Mouse (Mus musculus): ENCODE results near the gene Tmem207. TPM values are rescaled to one million over a fixed set of nuclear protein-coding genes. Genes with fewer than 3 reads are reported as not detected.
"Not testable (repeated sequence)": the region's sequence is repeated elsewhere in the genome, so short reads cannot be mapped to it uniquely, and the experiment has no call there.

The Tmem207 gene
- polyA plus RNA-seq, 1 experiment = not detected

GRCm38 (mm10) chr16:26546170-26546878 is 19.8 kb upstream of the Tmem207 start:
- no peaks in the 10 kb centered on the region for H3K4me1 ChIP-seq (ENCODE audit: control insufficient read depth, insufficient read depth, low read length)
- TF ChIP-seq CTCF (IDR thresholded peaks at IDR 0.05; ENCODE audit: borderline replicate concordance, insufficient read depth, low read length) (no peak), POLR2A (IDR thresholded peaks at IDR 0.05; ENCODE audit: low read depth, low read length) (no peak)
- H3K27ac ChIP-seq (ENCODE audit: insufficient read depth, low read length) = no peak overlapping the region
- no peak overlapping the region for H3K4me3 ChIP-seq (ENCODE audit: insufficient read depth, low read length)

- Histone ChIP-seq H3K4me1 (ENCODE audit: control insufficient read depth, insufficient read depth, low read length) (no peaks in the 10 kb centered on the region), H3K4me3 (ENCODE audit: insufficient read depth, low read length) (no peak overlapping the region)
- TF ChIP-seq POLR2A (IDR thresholded peaks at IDR 0.05; ENCODE audit: low read depth, low read length) (no peak), CTCF (IDR thresholded peaks at IDR 0.05; ENCODE audit: borderline replicate concordance, insufficient read depth, low read length) (no peak)
Observed at GRCm38 (mm10) chr16:26532287-26532686, 5.7 kb upstream of the Tmem207 start.

GRCm38 (mm10) chr16:26530451-26530850 is 3.9 kb upstream of the Tmem207 start:
- H3K4me3 ChIP-seq (ENCODE audit: insufficient read depth, low read length) = no peak overlapping the region
- H3K4me1 ChIP-seq (ENCODE audit: control insufficient read depth, insufficient read depth, low read length) = no peaks in the 10 kb centered on the region
- H3K27ac ChIP-seq (ENCODE audit: insufficient read depth, low read length) = no peak overlapping the region
- TF ChIP-seq POLR2A (IDR thresholded peaks at IDR 0.05; ENCODE audit: low read depth, low read length) = no peak
- no peak for TF ChIP-seq CTCF (IDR thresholded peaks at IDR 0.05; ENCODE audit: borderline replicate concordance, insufficient read depth, low read length)

More at GRCm38 (mm10) chr16:26532287-26532686, 5.7 kb upstream of the Tmem207 start:
- H3K27ac ChIP-seq (ENCODE audit: insufficient read depth, low read length) = no peak overlapping the region

GRCm38 (mm10) chr16:26527931-26528666 is 1.5 kb upstream of the Tmem207 start:
- no peak overlapping the region for H3K4me3 ChIP-seq (ENCODE audit: insufficient read depth, low read length)
- TF ChIP-seq POLR2A (IDR thresholded peaks at IDR 0.05; ENCODE audit: low read depth, low read length) = no peak
- TF ChIP-seq CTCF (IDR thresholded peaks at IDR 0.05; ENCODE audit: borderline replicate concordance, insufficient read depth, low read length) = no peak
- H3K27ac ChIP-seq (ENCODE audit: insufficient read depth, low read length) = no peak overlapping the region
- no peaks in the 10 kb centered on the region for H3K4me1 ChIP-seq (ENCODE audit: control insufficient read depth, insufficient read depth, low read length)

GRCm38 (mm10) chr16:26525832-26526231 is 737 bp downstream of the Tmem207 start:
- Histone ChIP-seq H3K4me3 (ENCODE audit: insufficient read depth, low read length) (no peak overlapping the region), H3K27ac (ENCODE audit: insufficient read depth, low read length) (no peak overlapping the region), H3K4me1 (ENCODE audit: control insufficient read depth, insufficient read depth, low read length) (no peaks in the 10 kb centered on the region)
- no peak for TF ChIP-seq POLR2A (IDR thresholded peaks at IDR 0.05; ENCODE audit: low read depth, low read length)
- no peak for TF ChIP-seq CTCF (IDR thresholded peaks at IDR 0.05; ENCODE audit: borderline replicate concordance, insufficient read depth, low read length)

GRCm38 (mm10) chr16:26519596-26519995 is 7.0 kb downstream of the Tmem207 start:
- Histone ChIP-seq H3K4me1 (ENCODE audit: control insufficient read depth, insufficient read depth, low read length) (no peaks in the 10 kb centered on the region), H3K27ac (ENCODE audit: insufficient read depth, low read length) (no peak overlapping the region), H3K4me3 (ENCODE audit: insufficient read depth, low read length) (no peak overlapping the region)
- TF ChIP-seq CTCF (IDR thresholded peaks at IDR 0.05; ENCODE audit: borderline replicate concordance, insufficient read depth, low read length) = no peak
- no peak for TF ChIP-seq POLR2A (IDR thresholded peaks at IDR 0.05; ENCODE audit: low read depth, low read length)

- Histone ChIP-seq H3K4me3 (ENCODE audit: insufficient read depth, low read length) (no peak overlapping the region), H3K27ac (ENCODE audit: insufficient read depth, low read length) (no peak overlapping the region), H3K4me1 (ENCODE audit: control insufficient read depth, insufficient read depth, low read length) (peaks cover 4% of the 10 kb centered on the region; the same call in 1 of the 2 replicates)
- TF ChIP-seq CTCF (IDR thresholded peaks at IDR 0.05; ENCODE audit: borderline replicate concordance, insufficient read depth, low read length) (no peak), POLR2A (IDR thresholded peaks at IDR 0.05; ENCODE audit: low read depth, low read length) (no peak)
Observed at GRCm38 (mm10) chr16:26504961-26505360, 21.6 kb downstream of the Tmem207 start.

GRCm38 (mm10) chr16:26500738-26501137 is 25.8 kb downstream of the Tmem207 start:
- no peak for TF ChIP-seq POLR2A (IDR thresholded peaks at IDR 0.05; ENCODE audit: low read depth, low read length)
- no peak for TF ChIP-seq CTCF (IDR thresholded peaks at IDR 0.05; ENCODE audit: borderline replicate concordance, insufficient read depth, low read length)
- no peak overlapping the region for H3K4me3 ChIP-seq (ENCODE audit: insufficient read depth, low read length)
- no peak overlapping the region for H3K27ac ChIP-seq (ENCODE audit: insufficient read depth, low read length)
- H3K4me1 ChIP-seq (ENCODE audit: control insufficient read depth, insufficient read depth, low read length) = peaks cover 4% of the 10 kb centered on the region; the same call in 1 of the 2 replicates

- not testable (repeated sequence) for H3K27ac ChIP-seq (ENCODE audit: insufficient read depth, low read length); H3K4me3 ChIP-seq (ENCODE audit: insufficient read depth, low read length); H3K4me1 ChIP-seq (ENCODE audit: control insufficient read depth, insufficient read depth, low read length)
Observed at GRCm38 (mm10) chr16:26499705-26500104, 26.9 kb downstream of the Tmem207 start.

- Histone ChIP-seq H3K4me1 (ENCODE audit: control insufficient read depth, insufficient read depth, low read length) (no peaks in the 10 kb centered on the region), H3K27ac (ENCODE audit: insufficient read depth, low read length) (no peak overlapping the region), H3K4me3 (ENCODE audit: insufficient read depth, low read length) (no peak overlapping the region)
- TF ChIP-seq CTCF (IDR thresholded peaks at IDR 0.05; ENCODE audit: borderline replicate concordance, insufficient read depth, low read length) = no peak
- TF ChIP-seq POLR2A (IDR thresholded peaks at IDR 0.05; ENCODE audit: low read depth, low read length) = no peak
Observed at GRCm38 (mm10) chr16:26495721-26496120, 30.8 kb downstream of the Tmem207 start.
